Mouse (Mus musculus): ENCODE data around the gene Hist1h4j. TPM values are rescaled to one million over a fixed set of nuclear protein-coding genes. Genes with fewer than 3 reads are reported as not detected.
"Not testable (repeated sequence)": the region's sequence is repeated elsewhere in the genome, so short reads cannot be mapped to it uniquely, and the experiment has no call there.

Hist1h4j gene
- 1.2 and 1.6 TPM in 2 replicates for polyA plus RNA-seq (2014; fragmentation: Nextera tagmentation; extraction: Ambion mirVana)

DNA sequence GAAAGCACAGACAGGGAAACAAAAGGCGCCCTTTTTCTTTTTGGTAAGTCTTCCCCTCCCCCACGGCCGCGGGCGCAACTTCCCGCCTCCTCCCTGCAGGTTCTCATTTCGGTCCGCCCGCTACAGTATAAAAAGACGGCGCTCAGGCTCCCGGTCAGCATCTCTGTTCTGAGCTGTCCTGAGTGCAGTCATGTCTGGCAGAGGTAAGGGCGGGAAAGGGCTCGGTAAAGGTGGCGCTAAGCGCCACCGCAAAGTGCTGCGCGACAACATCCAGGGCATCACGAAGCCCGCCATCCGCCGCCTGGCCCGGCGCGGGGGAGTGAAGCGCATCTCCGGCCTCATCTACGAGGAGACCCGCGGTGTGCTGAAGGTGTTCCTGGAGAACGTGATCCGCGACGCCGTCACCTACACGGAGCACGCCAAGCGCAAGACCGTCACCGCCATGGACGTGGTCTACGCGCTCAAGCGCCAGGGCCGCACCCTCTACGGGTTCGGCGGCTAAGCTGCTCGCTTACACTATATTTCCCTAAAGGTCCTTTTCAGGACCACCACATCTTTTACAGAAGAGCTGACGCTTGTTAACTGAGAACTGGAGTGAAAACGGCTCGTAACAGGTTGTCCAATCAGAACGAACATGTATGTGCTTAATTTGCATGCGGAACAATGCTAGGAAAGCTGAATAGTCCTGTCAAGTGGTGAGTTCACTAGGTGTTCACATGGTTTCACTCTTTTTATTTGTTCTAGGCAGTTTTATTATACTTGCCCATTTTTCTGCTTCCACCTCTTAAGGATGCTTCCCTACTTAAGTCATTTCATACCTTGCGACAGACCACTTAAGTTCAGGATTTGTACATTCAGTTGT, at the start of gene Hist1h4j:
Gene Hist1h4j (plus strand): TSS at position 159 of the 862 bp plus-strand sequence.
- not testable (repeated sequence) for H3K4me1 ChIP-seq (replicated peaks; ENCODE audit: control insufficient read depth, insufficient read depth, low read length); H3K36me3 ChIP-seq (ENCODE audit: control insufficient read depth, insufficient read depth, low read length); H3K27me3 ChIP-seq (ENCODE audit: control insufficient read depth, insufficient read depth, low read length); H3K9me3 ChIP-seq (ENCODE audit: control insufficient read depth, low read length)
- peak; percentile 98 for DNase-seq (ENCODE audit: low spot score)
- H3K4me3 ChIP-seq (ENCODE audit: low read depth, low read length) = peak within 1 kb of the TSS; percentile 52
- WGBS = under 1% methylated on average over 42 of the region's 56 CpGs
- H3K9ac ChIP-seq (ENCODE audit: low read length) = peak within 1 kb of the TSS; percentile 84
- H3K27ac ChIP-seq (ENCODE audit: low read depth, low read length) = peak within 1 kb of the TSS; percentile 99
- H3K4me2 ChIP-seq (ENCODE audit: low read depth, low read length, severe bottlenecking) = peak within 1 kb of the TSS; percentile 63
- ATAC-seq (replicated peaks; ENCODE audit: low FRiP score) = peak; percentile 93

DNA sequence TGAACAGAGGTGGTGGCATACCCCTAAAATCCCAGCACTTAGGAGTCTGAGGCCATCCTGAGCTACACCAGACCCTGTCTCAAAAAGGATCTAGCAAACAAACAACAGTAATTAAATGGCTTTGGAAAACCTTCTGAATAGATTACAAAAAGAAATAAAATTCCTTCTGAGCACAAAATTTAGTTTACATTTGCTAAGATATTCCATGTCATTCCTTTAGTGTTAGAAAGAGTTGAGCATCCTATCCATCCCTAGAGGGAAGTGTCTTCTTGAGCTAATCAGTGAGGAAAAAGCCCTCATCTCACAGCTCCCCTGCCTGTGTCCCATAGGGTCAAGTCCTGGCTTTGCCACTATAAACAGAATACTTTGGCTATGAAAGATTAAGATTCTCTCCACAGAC, 37.1 kb upstream of the Hist1h4j start, which contains the start of gene Olfr1359:
Gene Olfr1359 (plus strand): TSS at position 301 of the 400 bp plus-strand sequence.
- H3K27ac ChIP-seq (ENCODE audit: low read depth, low read length) = no peak within 1 kb of the TSS
- H3K4me3 ChIP-seq (ENCODE audit: low read depth, low read length) = no peak within 1 kb of the TSS
- no peak within 1 kb of the TSS for H3K9ac ChIP-seq (ENCODE audit: low read length)
- ATAC-seq (replicated peaks; ENCODE audit: low FRiP score) = no peak
- H3K36me3 ChIP-seq (ENCODE audit: control insufficient read depth, insufficient read depth, low read length) = no peaks in the 10 kb centered on the region
- H3K4me1 ChIP-seq (replicated peaks; ENCODE audit: control insufficient read depth, insufficient read depth, low read length) = no peaks in the 10 kb centered on the region
- no peak for DNase-seq (ENCODE audit: low spot score)
- no peaks in the 10 kb centered on the region for H3K9me3 ChIP-seq (ENCODE audit: control insufficient read depth, low read length)
- H3K4me2 ChIP-seq (ENCODE audit: low read depth, low read length, severe bottlenecking) = no peak within 1 kb of the TSS
- no peaks in the 10 kb centered on the region for H3K27me3 ChIP-seq (ENCODE audit: control insufficient read depth, insufficient read depth, low read length)

DNA sequence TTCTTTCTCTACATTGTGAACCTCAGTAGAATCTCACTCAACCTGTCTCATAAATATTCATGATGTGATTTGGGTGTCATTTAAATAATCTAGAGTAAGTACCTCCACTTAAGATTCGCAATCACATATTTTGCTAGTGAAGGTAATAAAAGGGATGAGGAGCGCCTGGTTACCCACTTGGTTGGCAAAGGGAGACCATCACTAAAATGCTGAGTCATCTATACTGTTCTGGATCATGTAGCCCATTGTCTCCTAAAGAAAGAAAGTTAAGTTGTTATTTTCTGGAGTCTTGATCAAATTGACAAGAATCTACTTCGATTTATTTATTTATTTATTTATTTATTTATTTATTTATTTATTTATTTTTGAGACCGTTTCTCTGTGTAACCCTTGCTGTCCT, 28.2 kb upstream of the Hist1h4j start:
- Histone ChIP-seq H3K36me3 (ENCODE audit: control insufficient read depth, insufficient read depth, low read length) (no peaks in the 10 kb centered on the region), H3K9ac (ENCODE audit: low read length) (no peak overlapping the region), H3K4me1 (replicated peaks; ENCODE audit: control insufficient read depth, insufficient read depth, low read length) (no peaks in the 10 kb centered on the region; the same call in 1 of the 2 replicates), H3K4me2 (ENCODE audit: low read depth, low read length, severe bottlenecking) (no peak overlapping the region), H3K4me3 (ENCODE audit: low read depth, low read length) (no peak overlapping the region), H3K27ac (ENCODE audit: low read depth, low read length) (no peak overlapping the region), H3K27me3 (ENCODE audit: control insufficient read depth, insufficient read depth, low read length) (no peaks in the 10 kb centered on the region), H3K9me3 (ENCODE audit: control insufficient read depth, low read length) (no peaks in the 10 kb centered on the region)
- DNase-seq (ENCODE audit: low spot score) (no peak), ATAC-seq (replicated peaks; ENCODE audit: low FRiP score) (no peak)
- WGBS = 77% methylated on average over 4 of the region's 4 CpGs

DNA sequence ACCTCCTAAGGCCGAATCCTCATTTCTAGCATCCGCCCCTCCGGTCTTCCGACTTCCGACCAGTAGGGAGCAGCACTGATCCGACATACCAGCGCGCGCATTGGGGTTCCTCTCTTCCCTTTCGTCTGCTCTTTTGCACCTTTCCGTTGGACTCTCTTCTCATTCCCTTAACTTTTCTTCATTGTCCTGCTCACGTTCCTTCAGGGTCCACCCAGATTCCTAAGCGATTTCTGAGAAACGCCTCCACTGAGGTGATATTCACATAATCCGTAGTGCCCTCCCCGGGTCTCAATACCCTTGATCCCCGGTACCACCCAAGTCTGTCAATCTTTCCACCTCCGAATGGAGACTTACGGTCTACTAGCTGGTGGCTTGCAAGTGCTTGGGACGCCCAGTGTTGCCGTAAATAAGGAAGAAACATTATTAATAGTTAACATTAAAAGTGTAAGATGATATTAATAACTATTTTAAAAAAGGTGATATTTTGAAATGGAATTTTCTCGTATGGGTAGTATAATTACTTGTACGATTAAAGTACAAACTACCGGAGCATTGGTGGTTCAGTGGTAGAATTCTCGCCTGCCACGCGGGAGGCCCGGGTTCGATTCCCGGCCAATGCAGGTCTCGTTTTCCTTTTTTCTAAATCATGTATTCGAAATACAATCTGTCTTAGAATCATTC, 24.7 kb upstream of the Hist1h4j start:
- no peaks in the 10 kb centered on the region; the same call in 1 of the 2 replicates for H3K4me1 ChIP-seq (replicated peaks; ENCODE audit: control insufficient read depth, insufficient read depth, low read length)
- H3K9ac ChIP-seq (ENCODE audit: low read length) = peak overlapping the region; percentile 67
- peak; percentile 91 for DNase-seq (ENCODE audit: low spot score)
- no peaks in the 10 kb centered on the region for H3K9me3 ChIP-seq (ENCODE audit: control insufficient read depth, low read length)
- peak overlapping the region; percentile 32; the same call in 1 of the 2 replicates for H3K4me2 ChIP-seq (ENCODE audit: low read depth, low read length, severe bottlenecking)
- under 1% methylated on average over 32 of the region's 32 CpGs for WGBS
- peak overlapping the region; percentile 56 for H3K4me3 ChIP-seq (ENCODE audit: low read depth, low read length)
- peak overlapping the region; percentile 72 for H3K27ac ChIP-seq (ENCODE audit: low read depth, low read length)
- no peaks in the 10 kb centered on the region for H3K27me3 ChIP-seq (ENCODE audit: control insufficient read depth, insufficient read depth, low read length)
- H3K36me3 ChIP-seq (ENCODE audit: control insufficient read depth, insufficient read depth, low read length) = no peaks in the 10 kb centered on the region
- peak; percentile 78 for ATAC-seq (replicated peaks; ENCODE audit: low FRiP score)

DNA sequence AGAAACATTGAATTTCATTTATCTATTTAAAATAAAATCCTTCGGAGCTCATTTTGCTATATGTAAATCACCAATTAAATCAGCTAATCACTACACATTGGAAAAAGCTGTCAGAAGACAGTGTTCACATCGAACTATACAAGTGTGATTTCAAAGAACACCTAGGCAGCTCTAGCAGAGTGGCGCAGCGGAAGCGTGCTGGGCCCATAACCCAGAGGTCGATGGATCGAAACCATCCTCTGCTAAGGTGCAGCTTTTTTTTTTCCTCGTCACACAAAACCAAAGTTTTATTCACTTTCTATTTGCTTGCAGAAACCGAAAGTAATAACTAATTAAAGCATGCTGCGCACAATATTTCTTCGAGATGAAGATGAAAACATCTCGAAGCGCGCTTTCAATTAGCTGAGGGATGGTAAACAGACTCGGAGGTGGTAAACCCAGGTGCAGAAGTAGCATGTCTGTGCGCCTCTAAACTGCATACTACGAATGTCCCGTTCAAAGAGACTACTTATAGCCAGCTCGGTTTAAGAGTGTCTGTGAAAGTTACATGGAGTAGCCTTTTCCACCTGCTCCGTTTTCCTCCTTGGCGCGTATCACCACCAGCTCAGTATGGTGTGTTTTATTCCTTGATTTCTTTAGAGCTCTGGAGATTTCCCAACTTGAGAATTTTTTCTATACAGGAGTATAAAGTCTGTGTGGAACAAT, 23.9 kb upstream of the Hist1h4j start:
- H3K4me1 ChIP-seq (replicated peaks; ENCODE audit: control insufficient read depth, insufficient read depth, low read length) = no peaks in the 10 kb centered on the region; the same call in 1 of the 2 replicates
- H3K9me3 ChIP-seq (ENCODE audit: control insufficient read depth, low read length) = no peaks in the 10 kb centered on the region
- no peaks in the 10 kb centered on the region for H3K27me3 ChIP-seq (ENCODE audit: control insufficient read depth, insufficient read depth, low read length)
- peak overlapping the region; percentile 44 for H3K4me3 ChIP-seq (ENCODE audit: low read depth, low read length)
- 3% methylated on average over 22 of the region's 22 CpGs for WGBS
- DNase-seq (ENCODE audit: low spot score) (peak; percentile 85), ATAC-seq (replicated peaks; ENCODE audit: low FRiP score) (peak; percentile 81)
- H3K9ac ChIP-seq (ENCODE audit: low read length) = peak overlapping the region; percentile 58
- no peak overlapping the region for H3K27ac ChIP-seq (ENCODE audit: low read depth, low read length)
- H3K4me2 ChIP-seq (ENCODE audit: low read depth, low read length, severe bottlenecking) = peak overlapping the region; percentile 64
- no peaks in the 10 kb centered on the region for H3K36me3 ChIP-seq (ENCODE audit: control insufficient read depth, insufficient read depth, low read length)

DNA sequence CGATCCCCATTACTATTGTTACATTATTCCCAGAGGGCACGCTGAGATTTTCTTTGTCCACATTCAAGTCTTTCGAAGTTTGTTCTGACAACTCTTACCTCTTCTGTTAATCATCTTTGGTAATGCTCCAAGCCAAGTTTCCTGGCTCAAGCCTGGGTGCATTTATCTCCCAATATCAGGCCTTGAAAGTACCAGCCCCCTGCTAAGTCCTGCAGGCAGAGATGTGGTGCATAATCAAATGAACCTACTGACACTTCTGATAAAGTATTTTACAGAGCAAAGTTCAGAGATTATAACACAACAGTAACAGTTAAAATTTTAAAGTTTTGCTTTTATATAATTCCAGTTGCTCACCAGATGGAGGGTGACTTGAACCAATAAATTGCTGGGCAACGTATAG, 23.2 kb upstream of the Hist1h4j start:
- Histone ChIP-seq H3K36me3 (ENCODE audit: control insufficient read depth, insufficient read depth, low read length) (no peaks in the 10 kb centered on the region), H3K27ac (ENCODE audit: low read depth, low read length) (no peak overlapping the region), H3K27me3 (ENCODE audit: control insufficient read depth, insufficient read depth, low read length) (no peaks in the 10 kb centered on the region), H3K9ac (ENCODE audit: low read length) (peak overlapping the region; percentile 58), H3K4me1 (replicated peaks; ENCODE audit: control insufficient read depth, insufficient read depth, low read length) (no peaks in the 10 kb centered on the region; the same call in 1 of the 2 replicates), H3K9me3 (ENCODE audit: control insufficient read depth, low read length) (no peaks in the 10 kb centered on the region), H3K4me2 (ENCODE audit: low read depth, low read length, severe bottlenecking) (peak overlapping the region; percentile 64; the same call in 1 of the 2 replicates), H3K4me3 (ENCODE audit: low read depth, low read length) (peak overlapping the region; percentile 44; the same call in 1 of the 2 replicates)
- ATAC-seq (replicated peaks; ENCODE audit: low FRiP score) = no peak
- 32% methylated on average over 4 of the region's 4 CpGs for WGBS
- no peak for DNase-seq (ENCODE audit: low spot score)

DNA sequence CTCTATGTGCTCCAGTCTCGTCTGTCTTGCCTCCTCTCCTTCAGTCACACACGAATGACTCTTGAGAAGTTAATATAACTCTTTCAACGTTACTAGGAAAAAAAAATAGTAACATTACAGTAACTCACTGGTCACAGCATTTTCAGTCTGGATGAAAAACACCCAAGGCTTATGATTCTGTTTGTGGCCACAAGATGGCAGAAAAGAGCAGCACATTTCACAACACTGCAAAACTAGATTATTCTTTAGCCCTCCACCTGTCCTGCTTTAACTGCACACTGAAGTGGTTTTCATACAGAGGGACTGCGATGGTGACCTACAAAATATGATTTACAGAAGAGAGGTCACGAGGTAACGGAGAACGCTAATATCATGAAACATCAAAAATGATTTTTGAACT, 20.1 kb upstream of the Hist1h4j start:
- H3K4me1 ChIP-seq (replicated peaks; ENCODE audit: control insufficient read depth, insufficient read depth, low read length) = no peaks in the 10 kb centered on the region; the same call in 1 of the 2 replicates
- 1% methylated on average over 7 of the region's 7 CpGs for WGBS
- ATAC-seq (replicated peaks; ENCODE audit: low FRiP score) (no peak), DNase-seq (ENCODE audit: low spot score) (peak; percentile 63)
- H3K9ac ChIP-seq (ENCODE audit: low read length) = peak overlapping the region; percentile 78
- peak overlapping the region; percentile 63 for H3K4me2 ChIP-seq (ENCODE audit: low read depth, low read length, severe bottlenecking)
- H3K36me3 ChIP-seq (ENCODE audit: control insufficient read depth, insufficient read depth, low read length) = no peaks in the 10 kb centered on the region
- peak overlapping the region; percentile 98 for H3K27ac ChIP-seq (ENCODE audit: low read depth, low read length)
- H3K9me3 ChIP-seq (ENCODE audit: control insufficient read depth, low read length) = no peaks in the 10 kb centered on the region
- H3K27me3 ChIP-seq (ENCODE audit: control insufficient read depth, insufficient read depth, low read length) = no peaks in the 10 kb centered on the region
- H3K4me3 ChIP-seq (ENCODE audit: low read depth, low read length) = peak overlapping the region; percentile 44
